Mouse (Mus musculus): ENCODE data around the gene Haghl. TPM values are rescaled to one million over a fixed set of nuclear protein-coding genes. Genes with fewer than 3 reads are reported as not detected.

Gene Haghl
- 113 and 119 TPM in 2 replicates for polyA plus RNA-seq (2012; rRNA removed)
- 69.3 and 78.0 TPM in 2 replicates for polyA plus RNA-seq (2014; fragmentation: Nextera tagmentation; extraction: Ambion mirVana)

DNA sequence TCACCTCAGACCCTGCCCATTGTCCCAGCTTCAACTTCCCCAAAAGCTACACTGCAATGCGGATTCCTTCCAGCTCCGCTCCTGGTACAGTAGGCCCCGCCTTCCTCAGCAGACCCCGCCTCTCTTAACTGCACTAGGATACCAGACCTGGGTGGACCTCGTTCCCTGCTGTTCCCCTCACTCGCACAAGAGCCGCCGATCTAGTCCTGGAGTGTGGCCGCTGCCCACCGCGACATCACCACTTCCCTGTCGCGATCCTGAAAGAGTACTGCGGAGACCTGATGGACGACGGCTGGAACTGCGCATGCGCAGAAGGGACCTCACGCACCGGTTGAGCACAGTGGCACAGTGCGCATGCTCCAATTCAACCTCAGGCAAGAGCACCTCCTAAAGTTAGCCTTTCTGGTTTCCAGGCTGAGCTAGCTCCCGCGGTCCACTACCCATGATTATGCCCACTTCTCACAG lies at the start of gene Haghl:
Haghl (minus strand) TSS at position 393 of the 465 bp plus-strand sequence.
- TF ChIP-seq POLR2A (IDR thresholded peaks at IDR 0.05; ENCODE audit: borderline replicate concordance, extremely low read depth, insufficient read depth, insufficient read length): 0 out of 2 replicates have a peak, but pooled peaks have one; percentile 41
- Histone ChIP-seq H3K27me3 (ENCODE audit: control insufficient read depth, insufficient read depth, low read length) (no peaks in the 10 kb centered on the region), H3K27ac (replicated peaks; ENCODE audit: low read depth, low read length) (peak within 1 kb of the TSS; percentile 59), H3K4me3 (replicated peaks; ENCODE audit: low read length) (peak within 1 kb of the TSS; percentile 53), H3K36me3 (ENCODE audit: control insufficient read depth, insufficient read depth, low read length) (peaks cover 47% of the 10 kb centered on the region), H3K9me3 (ENCODE audit: control insufficient read depth, low read length) (no peaks in the 10 kb centered on the region), H3K4me1 (ENCODE audit: control insufficient read depth, insufficient read depth, low read length) (peaks cover 13% of the 10 kb centered on the region), H3K4me2 (replicated peaks; ENCODE audit: low read depth, low read length, severe bottlenecking) (peak within 1 kb of the TSS; percentile 70), H3K9ac (ENCODE audit: low read depth, low read length, severe bottlenecking) (peak within 1 kb of the TSS; percentile 52)
- under 1% methylated on average over 23 of the region's 23 CpGs for WGBS
- DNase-seq (ENCODE audit: low spot score) (peak; percentile 96), ATAC-seq (ENCODE audit: low FRiP score, low read depth) (peak; percentile 90)

DNA sequence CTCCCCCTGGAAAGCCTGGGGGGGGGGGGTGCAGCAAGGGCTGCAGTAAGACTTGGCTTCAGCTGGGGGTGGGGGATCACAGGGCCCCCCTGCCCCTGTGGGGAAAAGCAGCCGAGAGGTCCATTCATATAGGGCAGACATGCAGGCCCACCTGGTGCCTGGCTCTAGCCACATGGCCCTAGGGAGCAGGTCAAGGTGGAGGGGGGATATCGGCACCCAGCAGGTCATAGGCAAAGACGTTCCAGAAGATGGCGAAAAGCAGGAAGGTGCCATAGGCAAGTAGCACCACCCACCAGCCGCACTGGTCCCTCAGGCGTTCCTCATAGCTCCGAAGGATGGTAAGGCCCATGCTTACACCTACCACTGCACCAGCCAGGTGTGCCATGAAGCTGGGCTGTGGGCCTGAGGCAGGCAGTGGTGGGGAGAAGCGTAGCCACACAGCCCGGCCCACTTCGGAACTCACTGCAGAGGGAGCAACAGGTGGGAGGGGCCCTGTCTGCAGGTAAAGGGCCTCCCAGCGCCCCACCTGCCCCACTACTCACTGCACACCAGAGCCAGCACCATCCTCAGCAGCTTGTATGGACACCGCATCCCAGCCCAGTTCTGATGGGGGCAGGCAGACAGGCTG lies 49.2 kb upstream of the Haghl start:
- Histone ChIP-seq H3K36me3 (ENCODE audit: control insufficient read depth, insufficient read depth, low read length) (peaks cover 49% of the 10 kb centered on the region), H3K27ac (replicated peaks; ENCODE audit: low read depth, low read length) (no peak overlapping the region)
- TF ChIP-seq POLR2A (IDR thresholded peaks at IDR 0.05; ENCODE audit: borderline replicate concordance, extremely low read depth, insufficient read depth, insufficient read length): no peak

DNA sequence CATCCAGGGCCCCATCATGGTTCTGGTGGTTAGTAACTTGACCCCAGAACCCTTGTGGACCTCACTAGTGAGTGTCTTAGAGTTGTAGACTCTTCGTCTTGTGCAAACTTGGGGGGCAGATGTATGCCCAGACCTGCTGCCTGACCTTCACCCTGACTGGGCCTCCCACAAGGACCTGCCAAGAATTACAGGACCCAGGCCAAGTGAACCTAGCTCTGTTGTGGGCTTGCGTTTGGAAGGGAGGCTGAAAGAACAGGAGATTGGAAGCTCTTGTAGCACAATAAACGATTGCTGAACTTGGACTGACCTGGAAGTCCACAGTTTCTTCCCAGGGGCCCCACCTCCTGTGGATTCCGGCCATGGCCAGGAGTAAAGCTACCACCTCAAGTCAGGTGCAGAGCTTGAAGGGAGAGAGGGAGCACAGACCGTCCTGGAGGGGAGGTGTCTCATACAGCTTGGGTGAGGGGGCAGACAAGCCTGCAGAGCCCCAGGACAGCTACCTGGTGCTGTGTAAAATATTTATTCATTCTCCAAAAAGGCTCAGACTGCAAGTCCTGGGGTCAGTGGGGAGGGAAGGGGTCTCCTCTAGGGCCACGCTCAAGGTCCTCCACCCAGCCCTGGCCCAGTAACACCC lies 48.6 kb upstream of the Haghl start:
- Histone ChIP-seq H3K4me3 (replicated peaks; ENCODE audit: low read length) (peak overlapping the region; percentile 85), H3K27me3 (ENCODE audit: control insufficient read depth, insufficient read depth, low read length) (no peaks in the 10 kb centered on the region), H3K27ac (replicated peaks; ENCODE audit: low read depth, low read length) (peak overlapping the region; percentile 89; the same call in 1 of the 2 replicates), H3K4me1 (ENCODE audit: control insufficient read depth, insufficient read depth, low read length) (peaks cover 52% of the 10 kb centered on the region), H3K4me2 (replicated peaks; ENCODE audit: low read depth, low read length, severe bottlenecking) (peak overlapping the region; percentile 91), H3K36me3 (ENCODE audit: control insufficient read depth, insufficient read depth, low read length) (peaks cover 42% of the 10 kb centered on the region), H3K9ac (ENCODE audit: low read depth, low read length, severe bottlenecking) (peak overlapping the region; percentile 77), H3K9me3 (ENCODE audit: control insufficient read depth, low read length) (no peaks in the 10 kb centered on the region)
- ATAC-seq (ENCODE audit: low FRiP score, low read depth) (no peak), DNase-seq (ENCODE audit: low spot score) (no peak)
- 34% methylated on average over 6 of the region's 6 CpGs for WGBS
- TF ChIP-seq POLR2A (IDR thresholded peaks at IDR 0.05; ENCODE audit: borderline replicate concordance, extremely low read depth, insufficient read depth, insufficient read length): no peak

More for the DNA sequence above, 49.2 kb upstream of the Haghl start:
- H3K4me2 ChIP-seq (replicated peaks; ENCODE audit: low read depth, low read length, severe bottlenecking): peak overlapping the region; percentile 91
- H3K27me3 ChIP-seq (ENCODE audit: control insufficient read depth, insufficient read depth, low read length): no peaks in the 10 kb centered on the region
- ATAC-seq (ENCODE audit: low FRiP score, low read depth) (no peak), DNase-seq (ENCODE audit: low spot score) (no peak)
- WGBS: 83% methylated on average over 12 of the region's 12 CpGs
- peak overlapping the region; percentile 77; the same call in 1 of the 2 replicates for H3K9ac ChIP-seq (ENCODE audit: low read depth, low read length, severe bottlenecking)
- peaks cover 51% of the 10 kb centered on the region for H3K4me1 ChIP-seq (ENCODE audit: control insufficient read depth, insufficient read depth, low read length)
- H3K4me3 ChIP-seq (replicated peaks; ENCODE audit: low read length): peak overlapping the region; percentile 85
- no peaks in the 10 kb centered on the region for H3K9me3 ChIP-seq (ENCODE audit: control insufficient read depth, low read length)

DNA sequence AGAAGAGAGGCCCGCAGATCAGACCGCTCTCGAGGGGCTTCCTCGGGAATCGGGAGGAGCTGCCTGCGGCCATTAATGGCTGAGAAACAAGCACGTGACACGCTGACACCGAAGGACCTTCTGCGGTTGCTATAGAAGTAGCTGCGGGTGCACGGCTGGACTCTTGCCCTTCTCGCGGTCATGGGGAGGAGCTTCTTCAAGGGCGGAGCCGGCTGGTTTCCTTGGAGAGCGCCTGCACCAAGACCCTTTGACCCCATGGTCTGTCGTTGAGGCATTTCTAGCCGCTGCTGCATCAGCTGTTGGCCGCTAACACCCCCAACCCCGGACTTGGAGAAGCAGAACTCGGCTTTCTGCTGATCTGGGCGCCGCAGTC lies 47.8 kb upstream of the Haghl start, which contains the start of gene Stub1:
Stub1 (minus strand) TSS at position 114 of the 373 bp plus-strand sequence.
- H3K9me3 ChIP-seq (ENCODE audit: control insufficient read depth, low read length): no peaks in the 10 kb centered on the region
- H3K36me3 ChIP-seq (ENCODE audit: control insufficient read depth, insufficient read depth, low read length): peaks cover 38% of the 10 kb centered on the region
- ATAC-seq (ENCODE audit: low FRiP score, low read depth) (peak; percentile 66), DNase-seq (ENCODE audit: low spot score) (peak; percentile 89)
- peak within 1 kb of the TSS; percentile 85 for H3K4me3 ChIP-seq (replicated peaks; ENCODE audit: low read length)
- H3K27me3 ChIP-seq (ENCODE audit: control insufficient read depth, insufficient read depth, low read length): no peaks in the 10 kb centered on the region
- no peak for TF ChIP-seq POLR2A (IDR thresholded peaks at IDR 0.05; ENCODE audit: borderline replicate concordance, extremely low read depth, insufficient read depth, insufficient read length)
- H3K9ac ChIP-seq (ENCODE audit: low read depth, low read length, severe bottlenecking): peak within 1 kb of the TSS; percentile 77
- peaks cover 56% of the 10 kb centered on the region for H3K4me1 ChIP-seq (ENCODE audit: control insufficient read depth, insufficient read depth, low read length)
- peak within 1 kb of the TSS; percentile 91 for H3K4me2 ChIP-seq (replicated peaks; ENCODE audit: low read depth, low read length, severe bottlenecking)
- WGBS: 0% methylated on average over 24 of the region's 24 CpGs
- H3K27ac ChIP-seq (replicated peaks; ENCODE audit: low read depth, low read length): peak within 1 kb of the TSS; percentile 89

All from limb, embryonic 14.5 days (tissue).